ENCODE assay signal across 23 mouse cellular contexts in the genomic region with DNA sequence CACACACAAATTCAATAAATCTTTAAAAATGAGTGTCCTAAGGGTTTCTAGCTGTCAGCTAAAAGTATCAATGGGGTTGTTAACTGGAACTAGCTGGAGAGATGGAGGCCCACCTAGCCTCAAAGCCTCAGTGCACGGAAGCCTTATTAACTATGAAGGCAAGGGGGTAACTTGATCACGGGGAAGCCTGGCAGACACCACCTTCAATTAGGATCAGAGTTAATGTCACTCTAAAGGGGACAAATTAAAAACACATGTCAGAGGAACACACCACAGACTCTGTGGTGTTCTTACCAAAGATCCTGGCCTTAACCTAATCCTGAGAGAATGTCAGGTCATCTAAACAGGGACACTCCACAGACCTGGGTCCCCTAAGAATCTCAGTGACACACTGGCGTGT. TPM values are rescaled to one million over a fixed set of nuclear protein-coding genes. Genes with fewer than 3 reads are reported as not detected.
DNase-seq lines count a peak whose midpoint lies in the region; ATAC-seq and TF ChIP-seq lines count a peak whose summit lies in the region.
"Had no signal": no experiment of that assay in that cellular context is flagged by ENCODE, and none has a peak within 500 bp of the region (broad histone marks: within the 10 kb centered on the region; RNA-seq: fewer than 3 reads in every experiment).

No protein-coding gene starts in this region.

- DNase-seq in embryo, embryonic 10.5 days (ENCODE audit: low spot score), result peak; percentile 60
- DNase-seq in embryo, embryonic 11 days, result peak; percentile 54
- DNase-seq in embryonic facial prominence, embryonic 11.5 days (ENCODE audit: low spot score), result peak; percentile 84
- peak; percentile 62 for DNase-seq in forelimb bud, embryonic 11.5 days (ENCODE audit: low read depth, low spot score)
- DNase-seq in hindbrain, postnatal 0 days (ENCODE audit: low spot score), result no peak
- DNase-seq in kidney, postnatal 10 days, result no peak
- no peak for DNase-seq in left cerebral cortex, adult 8-10 months (ENCODE audit: low spot score in 2 of 2)
- DNase-seq: adrenal gland, adult 2 months; adrenal gland, postnatal 10 days; adrenal gland, postnatal 25 days; cerebellum, adult 11 months; cerebellum, adult 18-20 months; cerebellum, adult 8-10 months; cerebellum, adult 9-11 months; cerebellum, postnatal 14 days; cerebellum, postnatal 36 days had no signal

- H3K36me3 ChIP-seq in embryonic facial prominence, embryonic 11.5 days (replicated peaks; ENCODE audit: control insufficient read depth, insufficient read depth, low read depth, low read length), result no peaks in the 10 kb centered on the region
- H3K36me3 ChIP-seq in hindbrain, postnatal 0 days (ENCODE audit: insufficient read depth, low read length), result no peaks in the 10 kb centered on the region
- H3K36me3 ChIP-seq: forebrain, embryonic 10.5 days; forebrain, embryonic 12.5 days had no signal

- no peak; the same call in 1 of the 2 replicates for ATAC-seq in embryonic facial prominence, embryonic 11.5 days (replicated peaks; ENCODE audit: insufficient number of reproducible peaks, low FRiP score, low TSS enrichment, low read depth)
- no peak for ATAC-seq in hindbrain, postnatal 0 days
- ATAC-seq in erythroblast, adult 5-6 weeks (replicated peaks; ENCODE audit: low FRiP score, poor library complexity, severe bottlenecking), result no peak
- ATAC-seq: forebrain, embryonic 14.5 days; forebrain, embryonic 16.5 days had no signal

- H3K4me2 ChIP-seq in embryonic facial prominence, embryonic 11.5 days (ENCODE audit: low read depth, low read length), result no peak overlapping the region
- no peak overlapping the region for H3K4me2 ChIP-seq in hindbrain, postnatal 0 days (ENCODE audit: low read depth, low read length)
- H3K4me2 ChIP-seq: forebrain, embryonic 12.5 days had no signal

- no peak overlapping the region for H3K4me3 ChIP-seq in embryonic facial prominence, embryonic 11.5 days (ENCODE audit: low read depth, low read length)
- no peak overlapping the region for H3K4me3 ChIP-seq in hindbrain, postnatal 0 days (ENCODE audit: low read length)
- H3K4me3 ChIP-seq: erythroblast, embryonic 14.5 days; forebrain, embryonic 10.5 days; forebrain, embryonic 12.5 days had no signal

- H3K9ac ChIP-seq in embryonic facial prominence, embryonic 11.5 days (replicated peaks; ENCODE audit: low read length), result no peak overlapping the region
- no peak overlapping the region for H3K9ac ChIP-seq in hindbrain, postnatal 0 days (replicated peaks; ENCODE audit: low read length)
- H3K9ac ChIP-seq: forebrain, embryonic 12.5 days had no signal

- 17% methylated on average over 3 of the region's 3 CpGs for WGBS in embryonic facial prominence, embryonic 11.5 days
- WGBS in hindbrain, postnatal 0 days, result 80% methylated on average over 3 of the region's 3 CpGs

- no peaks in the 10 kb centered on the region for H3K4me1 ChIP-seq in embryonic facial prominence, embryonic 11.5 days (ENCODE audit: control insufficient read depth, insufficient read depth, low read length)
- H3K4me1 ChIP-seq in hindbrain, postnatal 0 days (ENCODE audit: insufficient read depth, low read length), result no peaks in the 10 kb centered on the region
- H3K4me1 ChIP-seq: forebrain, embryonic 12.5 days had no signal

- H3K27me3 ChIP-seq in embryonic facial prominence, embryonic 11.5 days (ENCODE audit: control insufficient read depth, insufficient read depth, low read length), result no peaks in the 10 kb centered on the region
- no peaks in the 10 kb centered on the region for H3K27me3 ChIP-seq in hindbrain, postnatal 0 days (ENCODE audit: insufficient read depth, low read length)
- H3K27me3 ChIP-seq: forebrain, embryonic 12.5 days had no signal

- no peaks in the 10 kb centered on the region for H3K9me3 ChIP-seq in embryonic facial prominence, embryonic 11.5 days (replicated peaks; ENCODE audit: control insufficient read depth, low read length)
- H3K9me3 ChIP-seq in hindbrain, postnatal 0 days (ENCODE audit: low read length), result no peaks in the 10 kb centered on the region
- H3K9me3 ChIP-seq: forebrain, embryonic 10.5 days; forebrain, embryonic 12.5 days had no signal

- no peak overlapping the region for H3K27ac ChIP-seq in embryonic facial prominence, embryonic 11.5 days (replicated peaks; ENCODE audit: low read depth, low read length)
- no peak overlapping the region for H3K27ac ChIP-seq in hindbrain, postnatal 0 days
- H3K27ac ChIP-seq: forebrain, embryonic 12.5 days had no signal

- no peak for TF ChIP-seq CTCF in hindbrain, postnatal 0 days (IDR thresholded peaks at IDR 0.05; ENCODE audit: low read depth)

RNA-seq across cellular contexts. Expression of a gene that starts 10.3 kb away (rescaled TPM):
- 27.2 and 32.0 TPM in 2 replicates for polyA plus RNA-seq in embryonic facial prominence, embryonic 11.5 days (2014; fragmentation: Nextera tagmentation; extraction: Ambion mirVana)
- 12.1 and 20.1 TPM in 2 replicates for total RNA-seq in hindbrain, postnatal 0 days (2014; rRNA removed)
- 9.9 and 10.0 TPM in 2 replicates for polyA plus RNA-seq in hindbrain, postnatal 0 days (2015; fragmentation: Nextera tagmentation; extraction: Ambion mirVana)
- total RNA-seq in erythroblast, adult 5-6 weeks (2015; ENCODE audit: low replicate concordance), result not detected in 2 replicates
- 0.09 and 0.28 TPM in 2 replicates for total RNA-seq in erythroblast, adult 5-6 weeks (2017; ENCODE audit: low replicate concordance)
- 1 to 10 TPM; 2.8 to 3.9 (median 3.5) TPM for total RNA-seq in left cerebral cortex, adult 8-10 months (2022)
- total RNA-seq: MEL had no signal
- polyA plus RNA-seq: erythroblast, embryonic 14.5 days had no signal

Comparison
In these comparisons a context has a peak if more than half of its experiments do, and no peak if none do; other contexts are left out.
1. DNase-seq: peak in embryo, embryonic 10.5 days (single experiment), embryo, embryonic 11 days (single experiment), embryonic facial prominence, embryonic 11.5 days (single experiment) and forelimb bud, embryonic 11.5 days (single experiment); none in hindbrain, postnatal 0 days (single experiment), kidney, postnatal 10 days (single experiment) and left cerebral cortex, adult 8-10 months (0 of 2).